In the genomic region with DNA sequence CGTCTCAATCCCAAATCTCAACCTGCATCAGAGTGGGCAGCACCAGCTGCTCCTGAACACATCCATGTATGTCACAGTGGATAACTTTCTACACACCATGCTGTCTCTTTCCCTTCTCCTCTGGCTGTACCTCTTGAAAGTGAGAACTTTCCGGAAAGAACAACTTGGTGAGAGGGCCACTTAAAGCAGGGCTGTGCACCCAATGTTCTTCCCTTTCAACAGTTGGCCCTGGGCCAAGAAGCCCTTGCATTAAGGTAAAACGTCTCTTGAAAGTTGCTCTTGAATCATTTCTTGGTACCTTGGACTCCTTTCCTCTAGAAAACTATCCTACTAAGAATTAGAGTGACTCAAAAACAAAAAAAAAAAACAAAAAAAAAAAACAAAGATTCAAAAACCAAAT, we compare ENCODE assay signal across 26 mouse cellular contexts. TPM values are rescaled to one million over a fixed set of nuclear protein-coding genes. Genes with fewer than 3 reads are reported as not detected.
DNase-seq lines count a peak whose midpoint lies in the region; ATAC-seq and TF ChIP-seq lines count a peak whose summit lies in the region.
"Had no signal": no experiment of that assay in that cellular context is flagged by ENCODE, and none has a peak within 500 bp of the region (broad histone marks: within the 10 kb centered on the region; RNA-seq: fewer than 3 reads in every experiment).

No protein-coding gene starts in this region.

- no peak for ATAC-seq in lung, embryonic 14.5 days (ENCODE audit: insufficient read depth)
- peak; percentile 70 for ATAC-seq in lung, postnatal 0 days
- ATAC-seq in midbrain, embryonic 15.5 days (replicated peaks): no peak
- ATAC-seq: forebrain, embryonic 14.5 days; forebrain, postnatal 0 days had no signal

- TF ChIP-seq CTCF in lung, embryonic 14.5 days (IDR thresholded peaks at IDR 0.05; ENCODE audit: low read depth): no peak
- no peak for TF ChIP-seq CTCF in lung, postnatal 0 days (IDR thresholded peaks at IDR 0.05)

- no peak overlapping the region for H3K9ac ChIP-seq in lung, embryonic 14.5 days
- H3K9ac ChIP-seq in lung, postnatal 0 days (replicated peaks; ENCODE audit: low read depth): no peak overlapping the region
- no peak overlapping the region for H3K9ac ChIP-seq in midbrain, embryonic 15.5 days
- H3K9ac ChIP-seq: embryonic facial prominence, embryonic 12.5 days; embryonic facial prominence, embryonic 15.5 days; forebrain, postnatal 0 days; heart, embryonic 13.5 days; hindbrain, embryonic 12.5 days; hindbrain, embryonic 15.5 days had no signal

- H3K36me3 ChIP-seq in lung, embryonic 14.5 days (ENCODE audit: insufficient read depth): no peaks in the 10 kb centered on the region
- H3K36me3 ChIP-seq in lung, postnatal 0 days (ENCODE audit: insufficient read depth, low read length): no peaks in the 10 kb centered on the region
- no peaks in the 10 kb centered on the region for H3K36me3 ChIP-seq in midbrain, embryonic 15.5 days (replicated peaks)
- H3K36me3 ChIP-seq: embryonic facial prominence, embryonic 12.5 days; embryonic facial prominence, embryonic 15.5 days; G1E; heart, embryonic 10.5 days; heart, embryonic 13.5 days; hindbrain, embryonic 12.5 days; hindbrain, embryonic 15.5 days had no signal

- 68% methylated on average over 3 of the region's 3 CpGs for WGBS in lung, embryonic 14.5 days
- 63% methylated on average over 3 of the region's 3 CpGs for WGBS in lung, postnatal 0 days
- WGBS in midbrain, embryonic 15.5 days: 86% methylated on average over 3 of the region's 3 CpGs

- DNase-seq in lung, embryonic 14.5 days: peak; percentile 57
- DNase-seq in lung, postnatal 10 days: no peak
- DNase-seq in lung, postnatal 0 days (ENCODE audit: low spot score): peak; percentile 73
- peak; percentile 32 for DNase-seq in lung, postnatal 36 days
- no peak for DNase-seq in natural killer cell, adult 2 months (ENCODE audit: low spot score in 2 of 2)
- DNase-seq: adrenal gland, adult 2 months; adrenal gland, postnatal 14 days; B cell, adult 2 months; cerebellum, adult 11 months; cerebellum, adult 2 months; cerebellum, adult 9-11 months; cerebellum, postnatal 25 days; forebrain, postnatal 0 days; gastrocnemius, adult 2 months; gastrocnemius, postnatal 14 days; heart, adult 18-20 months had no signal

- TF ChIP-seq EP300 in lung, postnatal 0 days (IDR thresholded peaks at IDR 0.05): peak; percentile 45; the same call in 1 of the 2 replicates

- no peak overlapping the region for H3K4me2 ChIP-seq in lung, embryonic 14.5 days
- no peak overlapping the region for H3K4me2 ChIP-seq in lung, postnatal 0 days (replicated peaks; ENCODE audit: low read depth, low read length)
- no peak overlapping the region for H3K4me2 ChIP-seq in midbrain, embryonic 15.5 days
- H3K4me2 ChIP-seq: embryonic facial prominence, embryonic 12.5 days; embryonic facial prominence, embryonic 15.5 days; heart, embryonic 13.5 days; hindbrain, embryonic 12.5 days; hindbrain, embryonic 15.5 days had no signal

- no peak overlapping the region for H3K4me3 ChIP-seq in lung, embryonic 14.5 days (ENCODE audit: low read depth, low read length)
- H3K4me3 ChIP-seq in lung, postnatal 0 days (ENCODE audit: low read depth, low read length): no peak overlapping the region
- no peak overlapping the region for H3K4me3 ChIP-seq in midbrain, embryonic 15.5 days
- H3K4me3 ChIP-seq: embryonic facial prominence, embryonic 12.5 days; embryonic facial prominence, embryonic 15.5 days; gastrocnemius, adult 2 months; heart, embryonic 10.5 days; heart, embryonic 13.5 days; hindbrain, embryonic 12.5 days; hindbrain, embryonic 15.5 days had no signal

- H3K9me3 ChIP-seq in lung, embryonic 14.5 days (ENCODE audit: low read depth, low read length): no peaks in the 10 kb centered on the region
- H3K9me3 ChIP-seq in lung, postnatal 0 days (ENCODE audit: low read length): no peaks in the 10 kb centered on the region
- no peaks in the 10 kb centered on the region for H3K9me3 ChIP-seq in midbrain, embryonic 15.5 days
- H3K9me3 ChIP-seq: embryonic facial prominence, embryonic 12.5 days; embryonic facial prominence, embryonic 15.5 days; G1E; heart, embryonic 10.5 days; heart, embryonic 13.5 days; hindbrain, embryonic 12.5 days; hindbrain, embryonic 15.5 days had no signal

- H3K27ac ChIP-seq in lung, embryonic 14.5 days (ENCODE audit: low read depth): no peak overlapping the region
- no peak overlapping the region for H3K27ac ChIP-seq in lung, postnatal 0 days (ENCODE audit: low read length)
- no peak overlapping the region for H3K27ac ChIP-seq in midbrain, embryonic 15.5 days
- H3K27ac ChIP-seq: embryonic facial prominence, embryonic 12.5 days; embryonic facial prominence, embryonic 15.5 days; gastrocnemius, adult 2 months; heart, embryonic 10.5 days; heart, embryonic 13.5 days; hindbrain, embryonic 12.5 days; hindbrain, embryonic 15.5 days had no signal

- no peaks in the 10 kb centered on the region for H3K4me1 ChIP-seq in lung, embryonic 14.5 days (ENCODE audit: insufficient read depth)
- H3K4me1 ChIP-seq in lung, postnatal 0 days (ENCODE audit: insufficient read depth, low read depth, low read length): peaks cover 4% of the 10 kb centered on the region; the same call in 1 of the 2 replicates
- no peaks in the 10 kb centered on the region for H3K4me1 ChIP-seq in midbrain, embryonic 15.5 days
- H3K4me1 ChIP-seq: embryonic facial prominence, embryonic 12.5 days; embryonic facial prominence, embryonic 15.5 days; heart, embryonic 10.5 days; heart, embryonic 13.5 days; hindbrain, embryonic 12.5 days; hindbrain, embryonic 15.5 days had no signal

- no peaks in the 10 kb centered on the region for H3K27me3 ChIP-seq in lung, embryonic 14.5 days (ENCODE audit: insufficient read depth, low read length)
- no peaks in the 10 kb centered on the region for H3K27me3 ChIP-seq in lung, postnatal 0 days (replicated peaks; ENCODE audit: insufficient read depth, low read length)
- no peaks in the 10 kb centered on the region for H3K27me3 ChIP-seq in midbrain, embryonic 15.5 days (replicated peaks)
- H3K27me3 ChIP-seq: CH12.LX; embryonic facial prominence, embryonic 12.5 days; embryonic facial prominence, embryonic 15.5 days; heart, embryonic 13.5 days; hindbrain, embryonic 12.5 days; hindbrain, embryonic 15.5 days had no signal

RNA-seq across cellular contexts. Expression of a gene that starts 21.0 kb away (rescaled TPM):
- polyA plus RNA-seq in lung, embryonic 14.5 days (2014; fragmentation: Nextera tagmentation; extraction: Ambion mirVana): 40.5 and 41.5 TPM in 2 replicates
- 7.5 and 9.1 TPM in 2 replicates for polyA plus RNA-seq in lung, postnatal 0 days (2015; fragmentation: Nextera tagmentation; extraction: Ambion mirVana)
- polyA plus RNA-seq in midbrain, embryonic 15.5 days (2015; fragmentation: Nextera tagmentation; extraction: Ambion mirVana): 16.8 and 17.8 TPM in 2 replicates

RNA-seq across cellular contexts. Expression of a gene that starts 50.5 kb away (rescaled TPM):
- 81.5 and 85.3 TPM in 2 replicates for polyA plus RNA-seq in lung, embryonic 14.5 days (2014; fragmentation: Nextera tagmentation; extraction: Ambion mirVana)
- 61.2 and 62.5 TPM in 2 replicates for polyA plus RNA-seq in lung, postnatal 0 days (2015; fragmentation: Nextera tagmentation; extraction: Ambion mirVana)
- 64.4 and 64.7 TPM in 2 replicates for polyA plus RNA-seq in midbrain, embryonic 15.5 days (2015; fragmentation: Nextera tagmentation; extraction: Ambion mirVana)

Comparison
In these comparisons a context has a peak if more than half of its experiments do, and no peak if none do; other contexts are left out.
1. DNase-seq: peak in lung, embryonic 14.5 days (single experiment), lung, postnatal 0 days (single experiment) and lung, postnatal 36 days (single experiment); none in lung, postnatal 10 days (single experiment) and natural killer cell, adult 2 months (0 of 2).